11 mouse cellular contexts compared by ENCODE assay signal in the genomic region with DNA sequence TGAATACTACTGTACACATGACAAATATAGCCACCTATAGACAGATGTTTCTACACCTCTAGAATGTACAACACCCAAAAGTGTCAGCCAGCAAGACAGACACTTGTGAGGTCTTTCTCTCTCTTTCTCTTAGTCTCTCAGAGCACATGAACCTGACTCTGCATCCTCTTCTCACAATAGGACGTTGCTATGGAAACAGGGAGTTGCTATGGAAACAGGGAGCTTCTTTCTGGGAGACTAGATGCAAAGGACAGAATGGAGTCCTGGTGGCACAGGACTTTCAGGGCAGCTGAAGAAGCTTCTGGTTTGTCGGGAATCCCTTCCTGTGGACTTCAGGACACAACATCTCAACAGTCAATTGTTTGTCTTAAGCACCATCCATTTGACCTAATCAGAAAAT.
DNase-seq lines count a peak whose midpoint lies in the region; ATAC-seq lines count a peak whose summit lies in the region.
"Had no signal": no experiment of that assay in that cellular context is flagged by ENCODE, and none has a peak within 500 bp of the region (broad histone marks: within the 10 kb centered on the region; RNA-seq: fewer than 3 reads in every experiment).

No protein-coding gene starts in this region.

- H3K4me1 ChIP-seq in forebrain, embryonic 16.5 days (replicated peaks; ENCODE audit: control insufficient read depth, insufficient read depth, low read length), result no peaks in the 10 kb centered on the region; the same call in 1 of the 2 replicates

- no peaks in the 10 kb centered on the region for H3K9me3 ChIP-seq in forebrain, embryonic 16.5 days (ENCODE audit: control insufficient read depth, low read length)
- H3K9me3 ChIP-seq: intestine, embryonic 15.5 days had no signal

- H3K4me2 ChIP-seq in forebrain, embryonic 16.5 days (ENCODE audit: low read length), result no peak overlapping the region
- H3K4me2 ChIP-seq: intestine, embryonic 15.5 days had no signal

- ATAC-seq in forebrain, embryonic 16.5 days, result peak; percentile 63; the same call in 1 of the 2 replicates
- ATAC-seq: intestine, embryonic 15.5 days; liver, postnatal 0 days had no signal

- no peak overlapping the region for H3K4me3 ChIP-seq in forebrain, embryonic 16.5 days (replicated peaks; ENCODE audit: low read length)
- H3K4me3 ChIP-seq: intestine, embryonic 15.5 days had no signal

- no peak overlapping the region for H3K9ac ChIP-seq in forebrain, embryonic 16.5 days (replicated peaks; ENCODE audit: low read depth, low read length)
- H3K9ac ChIP-seq: intestine, embryonic 15.5 days; liver, postnatal 0 days had no signal

- no peak overlapping the region for H3K27ac ChIP-seq in forebrain, embryonic 16.5 days (ENCODE audit: low read length)
- H3K27ac ChIP-seq: intestine, embryonic 15.5 days had no signal

- WGBS in forebrain, embryonic 16.5 days, result 20% methylated on average over 2 of the region's 2 CpGs

- H3K36me3 ChIP-seq in forebrain, embryonic 16.5 days (ENCODE audit: control insufficient read depth, insufficient read depth), result no peaks in the 10 kb centered on the region
- H3K36me3 ChIP-seq: intestine, embryonic 15.5 days had no signal

- DNase-seq in adrenal gland, postnatal 14 days, result peak; percentile 9
- no peak for DNase-seq in adrenal gland, adult 18-20 months (ENCODE audit: low spot score in 2 of 2)
- DNase-seq in left cerebral cortex, adult 9 months (ENCODE audit: low spot score in 2 of 2), result peak; percentile 28 to 76
- peak; percentile 89 for DNase-seq in retina, postnatal 1 day
- no peak for DNase-seq in ovary, postnatal 36 days (ENCODE audit: low spot score)
- no peak for DNase-seq in liver
- DNase-seq in heart, adult 18-20 months, result no peak
- DNase-seq: adrenal gland, postnatal 25 days; liver, postnatal 0 days had no signal

- no peaks in the 10 kb centered on the region for H3K27me3 ChIP-seq in forebrain, embryonic 16.5 days (replicated peaks; ENCODE audit: control insufficient read depth, insufficient read depth, low read length)
- H3K27me3 ChIP-seq: intestine, embryonic 15.5 days had no signal

Comparison
In these comparisons a context has a peak if more than half of its experiments do, and no peak if none do; other contexts are left out.
1. DNase-seq: peak in adrenal gland, postnatal 14 days (single experiment), left cerebral cortex, adult 9 months (2 of 2) and retina, postnatal 1 day (single experiment); none in adrenal gland, adult 18-20 months (0 of 2), ovary, postnatal 36 days (single experiment), liver (single experiment) and heart, adult 18-20 months (0 of 2).